Mouse (Mus musculus) c-Kit-negative CD71-positive TER-119-positive erythroid progenitor cells, embryonic 14.5 days (primary cell): ENCODE measurements around the gene Zfp367.

Experiments used
- DNase-seq: peaks from one replicate; pipeline ENCODE4 v3.0.0-alpha.2; 2013; ENCODE audit warnings: low read depth, low spot score

The Zfp367 gene

DNA sequence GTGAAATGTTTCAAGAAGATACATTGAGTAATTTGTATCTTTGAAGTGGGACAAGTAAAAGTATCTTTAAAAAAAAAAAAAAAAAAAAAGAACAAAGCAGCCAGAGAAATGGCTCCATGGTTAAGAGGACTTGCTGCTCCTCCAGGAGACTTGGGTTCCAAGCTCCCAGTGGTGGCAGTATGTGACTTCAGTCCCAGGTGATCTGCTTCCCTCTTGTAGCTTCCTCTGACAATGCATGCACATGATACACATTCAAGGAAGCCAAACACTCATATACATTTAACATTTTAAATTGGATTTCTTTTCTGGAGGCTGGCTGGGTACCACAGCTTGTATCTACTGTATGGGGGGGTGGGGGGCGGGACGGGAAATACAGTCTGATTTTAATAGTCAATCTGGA lies 1.6 kb upstream of the Zfp367 start:
- no peak for DNase-seq

DNA sequence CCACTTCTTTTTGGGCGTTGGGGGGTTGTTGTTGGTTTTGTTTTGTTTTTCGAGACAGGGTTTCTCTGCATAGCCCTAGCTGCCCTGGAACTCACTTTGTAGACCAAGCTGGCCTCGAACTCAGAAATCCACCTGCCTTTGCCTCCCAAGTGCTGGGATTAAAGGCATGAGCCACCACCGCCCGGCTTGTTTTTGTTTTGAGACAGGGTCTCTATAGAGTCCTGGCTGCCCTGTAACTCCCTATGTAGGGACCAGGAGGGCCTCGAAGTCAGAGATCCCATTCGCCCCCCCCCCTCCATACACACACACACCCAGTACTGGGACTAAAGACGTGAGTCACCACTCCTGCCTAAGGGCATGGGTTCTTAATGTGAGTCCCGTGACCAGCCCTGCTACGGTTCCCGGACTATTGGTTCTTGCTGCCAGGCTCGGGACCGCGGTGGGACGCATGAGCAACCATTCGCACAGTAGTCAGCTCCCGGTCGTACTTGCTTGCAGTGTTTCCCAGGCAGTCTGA lies 807 bp upstream of the Zfp367 start:
- DNase-seq = no peak

DNA sequence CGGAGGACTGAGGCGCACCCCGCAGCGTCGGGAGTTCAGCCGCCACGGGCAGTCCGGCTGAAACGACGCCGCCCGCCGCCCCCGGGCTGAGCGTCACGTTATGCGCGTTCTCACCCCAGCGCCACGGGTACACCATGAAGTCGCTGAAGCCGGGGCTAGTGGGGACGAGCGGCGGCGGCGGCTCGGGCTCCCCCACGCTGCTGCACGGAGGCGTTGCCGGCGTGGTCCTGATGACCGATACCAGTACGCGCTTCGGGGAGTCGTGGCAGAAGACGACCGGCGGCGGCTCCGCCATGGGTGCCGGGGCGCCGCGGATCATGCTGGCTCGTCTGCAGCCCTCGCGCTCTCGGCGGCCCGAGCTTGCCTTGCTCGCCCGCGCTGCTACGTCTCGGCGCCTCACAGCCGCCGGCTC lies 325 bp downstream of the Zfp367 start:
- no peak for DNase-seq

DNA sequence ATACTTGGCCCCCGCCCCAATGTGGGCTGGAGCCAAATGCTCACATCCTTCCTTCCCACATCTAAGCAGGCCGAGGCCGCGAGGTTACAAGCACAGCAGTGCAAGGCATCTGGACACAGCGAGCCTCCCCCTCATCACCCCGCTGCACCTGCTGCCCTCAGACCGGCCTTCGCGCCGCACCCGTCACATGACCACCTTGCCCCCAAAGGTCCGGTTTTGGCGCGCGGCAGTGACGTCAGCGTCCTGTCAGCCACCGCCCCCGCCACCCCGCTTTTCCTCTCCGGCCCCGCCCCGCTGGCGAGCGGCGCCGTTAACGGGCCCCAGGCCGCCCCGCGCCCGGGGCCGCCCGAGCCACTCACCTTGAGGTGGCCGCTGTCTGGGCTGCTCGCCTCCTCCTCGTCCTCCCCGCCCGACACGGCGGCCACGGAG lies 747 bp downstream of the Zfp367 start:
- peak; percentile 77 for DNase-seq

DNA sequence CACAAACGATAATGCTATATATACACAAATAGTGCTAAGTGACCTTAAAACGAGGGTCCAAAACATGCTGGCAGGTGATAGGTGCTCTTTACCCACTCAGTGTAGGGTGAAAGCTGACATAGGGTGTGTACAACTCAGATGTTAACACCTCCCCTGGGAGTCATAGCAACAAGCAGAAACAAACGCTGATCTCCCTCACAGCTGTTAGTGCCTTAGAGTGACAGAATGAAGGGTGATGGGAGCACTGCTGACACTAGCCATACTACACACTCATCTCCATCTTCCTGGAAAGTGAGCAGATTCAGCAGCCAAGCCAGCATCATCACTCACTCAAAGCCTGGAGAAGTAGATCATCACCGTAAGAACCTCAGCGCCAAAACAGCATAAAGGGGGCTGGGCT lies 2.9 kb downstream of the Zfp367 start:
- DNase-seq = no peak

DNA sequence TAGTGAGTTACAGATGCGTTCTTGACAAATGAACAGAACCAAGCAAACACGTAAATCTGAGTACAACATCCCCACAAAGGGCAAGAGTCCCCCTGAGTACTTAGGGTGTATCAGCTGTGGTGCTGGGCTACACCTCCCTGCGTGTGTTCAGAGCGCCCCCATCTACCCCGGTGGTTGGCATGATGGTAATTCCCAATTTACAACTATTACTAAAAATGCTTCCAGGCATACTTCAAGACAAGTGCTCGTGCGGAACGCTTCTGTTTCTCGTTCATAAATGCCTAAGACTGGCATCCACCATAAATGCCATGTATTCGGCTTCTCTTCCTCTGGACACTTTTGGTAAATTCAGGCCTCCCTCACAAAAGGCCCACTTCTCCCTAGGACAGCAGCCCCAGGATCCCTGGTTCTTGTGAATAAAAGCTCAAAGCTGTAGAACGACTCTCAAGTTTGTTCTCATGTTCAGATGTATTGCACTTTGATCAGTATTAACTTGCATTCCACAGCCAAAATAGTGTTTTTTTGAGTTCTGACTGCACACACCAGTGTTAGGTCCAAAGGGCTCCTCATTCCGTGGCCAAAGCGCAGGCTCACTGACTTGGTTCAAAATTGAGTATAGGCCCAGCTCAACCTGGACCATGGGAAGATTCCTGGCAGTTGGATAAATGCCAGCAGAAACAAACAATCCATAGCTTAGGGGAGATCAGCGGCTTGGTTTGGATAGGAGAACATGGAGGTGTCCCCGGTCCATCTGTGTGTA lies 23.2 kb downstream of the Zfp367 start:
- DNase-seq = no peak

DNA sequence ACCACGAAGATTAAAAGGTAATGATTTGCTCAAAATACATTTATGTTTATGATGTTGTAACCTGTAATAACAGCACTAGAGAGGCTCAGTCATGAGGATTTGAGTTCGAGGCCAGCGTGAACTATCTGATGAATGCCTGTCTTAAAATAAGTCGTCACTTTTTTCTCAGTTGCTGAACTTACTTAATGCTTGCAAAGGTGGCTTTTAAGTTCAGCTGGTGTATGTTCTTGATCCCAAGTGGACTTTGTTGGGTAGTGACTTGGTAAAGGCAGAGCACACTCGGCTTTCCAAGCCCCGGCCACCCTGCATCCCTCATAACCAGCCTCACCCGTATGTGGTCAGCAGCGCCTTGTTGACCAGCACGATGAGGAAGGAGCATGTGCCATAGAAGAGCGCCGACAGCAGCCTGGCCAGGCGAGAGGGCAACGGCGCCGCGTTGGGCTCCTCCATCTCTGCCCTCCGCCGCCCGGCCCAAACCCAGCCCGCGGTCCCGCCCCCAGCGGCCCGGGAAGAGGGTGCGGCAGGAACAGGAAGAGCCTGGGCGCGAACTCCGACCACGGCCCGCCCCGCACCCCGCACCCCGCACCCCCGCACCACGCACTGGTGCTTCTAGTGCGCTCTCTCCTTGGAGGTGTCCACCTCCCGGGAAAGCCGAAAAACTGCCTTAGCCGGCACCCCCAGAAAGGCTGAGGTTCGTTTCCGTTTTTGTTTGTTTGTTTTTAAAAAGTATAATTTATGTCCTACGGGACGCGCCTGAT lies 24.0 kb downstream of the Zfp367 start, which contains the start of gene Slc35d2:
Gene Slc35d2 (minus strand): TSS at position 511 of the 758 bp plus-strand sequence.
- no peak for DNase-seq

DNA sequence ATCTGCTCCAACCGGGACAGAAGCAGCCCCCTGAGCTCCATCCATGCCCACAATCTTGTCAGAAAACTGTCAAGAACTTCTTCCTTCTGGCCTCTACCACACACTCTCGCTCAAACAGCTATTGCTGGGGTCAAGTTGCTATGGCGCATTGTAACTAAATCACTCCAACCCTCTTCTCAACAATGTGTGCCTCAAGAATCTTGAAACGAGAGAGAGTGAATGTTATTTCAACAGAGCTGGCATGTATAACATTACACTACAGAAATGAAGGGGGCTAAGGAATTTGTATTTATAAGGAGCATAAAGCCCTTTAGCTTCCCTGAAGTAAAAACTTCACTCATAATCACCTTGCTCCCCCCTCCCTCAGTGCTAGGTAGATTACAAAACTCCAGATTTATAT lies 26.7 kb downstream of the Zfp367 start:
- no peak for DNase-seq

DNA sequence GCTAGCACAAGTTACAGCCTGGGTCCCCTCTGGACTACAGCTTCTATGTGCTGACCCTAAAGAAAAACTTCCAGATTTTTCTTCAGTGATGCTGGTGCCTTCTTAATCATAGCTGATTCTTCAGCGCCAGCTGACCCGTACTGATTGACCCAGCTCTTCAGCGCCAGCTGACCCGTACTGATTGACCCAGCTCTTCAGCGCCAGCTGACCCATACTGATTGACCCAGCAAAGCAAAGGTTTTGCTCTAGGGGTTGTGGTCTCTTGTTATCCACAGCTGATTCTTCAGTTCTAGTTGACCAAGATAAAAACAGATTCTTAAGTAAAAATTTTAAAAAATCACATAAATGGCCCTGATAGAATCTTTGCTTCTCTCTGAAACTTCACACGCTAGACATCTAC lies 28.1 kb downstream of the Zfp367 start:
- no peak for DNase-seq

DNA sequence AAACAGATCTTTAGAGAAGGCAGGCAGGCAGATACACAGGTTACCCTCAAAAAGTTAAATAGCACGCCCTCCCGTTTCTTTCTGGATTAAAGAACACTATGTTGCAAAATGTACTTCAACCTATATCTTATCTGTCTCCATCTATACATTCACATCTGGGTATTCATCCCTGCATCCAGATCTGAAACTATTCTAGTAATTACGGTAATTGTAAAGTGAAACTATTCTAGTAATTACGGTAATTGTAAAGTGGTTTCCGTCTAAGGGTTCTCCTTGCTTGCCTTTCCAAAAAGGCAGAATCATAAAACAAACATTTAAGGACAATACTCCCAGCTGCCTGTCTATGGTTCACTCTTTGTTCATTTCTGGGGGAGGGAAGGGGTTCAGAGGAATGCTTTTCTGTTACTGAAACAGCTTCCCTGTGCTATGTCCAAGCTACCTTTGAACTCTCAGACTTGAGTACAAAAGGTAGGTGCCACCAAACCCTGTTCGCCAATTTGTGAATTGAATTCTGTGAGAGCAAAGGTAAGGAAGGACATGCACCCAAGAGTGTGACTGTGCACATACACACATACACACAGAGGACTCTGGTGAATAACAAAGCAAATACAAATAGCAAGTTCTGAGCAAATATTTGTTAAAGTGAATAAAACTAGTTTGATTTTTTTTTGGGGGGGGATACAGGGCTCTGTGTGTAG lies 29.4 kb downstream of the Zfp367 start:
- no peak for DNase-seq

DNA sequence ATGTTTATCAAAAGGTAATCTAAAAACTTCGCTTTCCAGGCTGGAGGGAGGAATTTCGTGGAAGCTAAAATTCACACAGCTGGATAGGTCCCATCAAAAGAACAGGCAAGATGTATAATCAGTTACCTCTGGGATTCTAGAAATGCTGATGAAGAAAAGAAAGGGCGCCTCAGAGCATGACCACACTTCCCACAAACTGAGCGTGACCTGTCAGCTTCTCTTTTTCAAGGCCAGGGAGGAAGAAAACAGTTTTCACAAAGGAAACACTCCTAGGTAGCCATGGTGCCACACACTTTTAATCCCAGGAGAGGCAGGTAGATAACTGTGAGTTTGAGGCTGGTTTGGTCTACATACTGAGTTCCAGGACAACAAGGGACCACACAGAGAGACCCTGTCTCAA lies 32.2 kb downstream of the Zfp367 start:
- DNase-seq = no peak

DNA sequence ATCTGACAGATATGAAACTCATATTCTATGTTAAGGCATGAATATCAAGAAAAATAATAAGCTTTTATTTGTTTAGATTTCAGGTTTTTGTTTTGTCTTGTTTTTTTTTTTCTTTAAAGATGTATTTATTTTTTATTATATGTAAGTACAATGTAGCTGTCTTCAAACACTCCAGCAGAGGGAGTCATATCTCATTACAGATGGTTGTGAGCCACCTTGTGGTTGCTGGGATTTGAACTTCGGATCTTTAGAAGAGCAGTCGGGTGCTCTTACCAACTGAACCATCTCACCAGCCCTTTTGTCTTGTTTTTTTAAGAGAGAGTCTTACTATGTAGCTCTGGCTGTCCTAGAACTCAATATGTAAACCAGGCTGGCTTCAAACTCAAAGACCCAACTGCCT lies 35.6 kb downstream of the Zfp367 start:
- DNase-seq = no peak

DNA sequence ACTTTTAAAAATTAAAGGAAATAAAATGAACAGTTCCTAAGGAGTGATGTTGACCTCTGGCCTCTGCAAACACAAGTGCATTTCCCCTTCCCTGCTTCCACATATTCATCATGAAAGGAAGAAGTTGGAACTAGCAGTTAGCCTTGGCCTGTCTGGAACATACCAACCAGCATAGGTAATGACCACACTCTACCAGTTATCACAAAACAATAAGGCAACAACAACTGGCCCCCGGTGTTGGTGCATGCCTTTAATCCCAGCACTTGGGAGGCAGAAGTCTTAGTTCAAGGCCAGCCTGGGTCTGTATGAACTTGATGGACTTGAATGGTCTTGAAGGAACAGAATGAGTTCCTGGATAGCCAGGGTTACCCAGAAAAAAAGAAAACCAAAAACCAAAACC lies 42.6 kb downstream of the Zfp367 start:
- no peak for DNase-seq

DNA sequence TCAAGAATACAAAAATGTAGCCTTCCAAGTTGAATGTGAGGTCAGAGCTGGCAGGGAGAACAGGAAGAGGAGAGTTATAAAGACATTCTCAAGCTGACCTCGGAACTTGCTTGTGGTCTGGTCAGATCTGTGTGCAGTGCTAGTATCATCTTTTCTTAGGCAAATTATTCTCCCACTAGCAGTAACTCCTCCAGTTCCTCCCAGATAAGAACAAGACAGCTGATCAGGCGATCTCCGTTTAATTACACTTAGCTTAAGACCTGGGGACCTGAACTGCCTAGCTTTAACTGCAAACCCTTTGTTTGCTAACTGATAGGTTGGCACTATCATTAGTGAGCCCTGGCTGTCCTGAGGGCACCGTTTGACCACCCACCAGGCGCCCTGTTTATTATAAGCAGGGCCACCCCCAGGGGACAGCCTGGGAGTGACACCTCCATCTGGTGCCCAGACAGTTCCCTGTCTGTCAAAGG lies 44.6 kb downstream of the Zfp367 start:
- DNase-seq = no peak

DNA sequence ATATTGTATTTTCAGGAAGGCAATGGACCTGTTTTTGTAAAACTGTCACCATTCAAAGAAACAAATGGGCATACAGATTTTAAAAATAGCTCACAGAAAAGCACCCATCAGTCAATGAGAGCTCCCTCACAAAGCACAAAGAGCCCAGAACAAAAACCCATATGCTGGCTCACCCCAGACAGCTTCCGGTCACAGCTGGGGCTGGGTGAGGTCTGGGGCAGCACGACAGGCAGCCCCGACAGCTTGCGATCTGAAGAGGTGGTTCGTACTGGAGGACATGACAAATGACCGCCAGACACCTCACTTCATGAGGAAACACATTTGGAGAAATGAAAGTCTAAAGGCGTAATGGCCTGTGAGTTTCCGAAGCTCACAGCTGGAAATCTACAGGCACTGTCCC lies 45.5 kb downstream of the Zfp367 start:
- DNase-seq = no peak

DNA sequence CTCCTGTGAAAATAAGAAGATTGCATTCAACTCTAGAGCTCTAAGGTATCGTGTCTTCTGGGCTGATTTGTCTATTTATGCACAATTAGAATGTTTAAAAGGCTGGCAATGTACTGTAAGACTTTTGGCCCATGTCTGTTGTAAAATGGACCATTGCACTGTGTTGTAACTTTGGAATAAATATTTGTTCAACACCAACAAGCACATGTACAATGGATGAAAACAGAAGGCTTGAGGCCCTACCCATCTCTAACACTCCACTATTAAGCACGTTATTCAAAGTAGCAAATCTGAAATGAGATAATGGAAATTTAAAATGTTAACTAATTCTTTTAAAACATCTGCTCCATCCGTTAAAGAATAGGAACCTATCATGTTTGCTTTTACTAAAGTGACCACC lies 45.9 kb downstream of the Zfp367 start:
- DNase-seq = no peak

DNA sequence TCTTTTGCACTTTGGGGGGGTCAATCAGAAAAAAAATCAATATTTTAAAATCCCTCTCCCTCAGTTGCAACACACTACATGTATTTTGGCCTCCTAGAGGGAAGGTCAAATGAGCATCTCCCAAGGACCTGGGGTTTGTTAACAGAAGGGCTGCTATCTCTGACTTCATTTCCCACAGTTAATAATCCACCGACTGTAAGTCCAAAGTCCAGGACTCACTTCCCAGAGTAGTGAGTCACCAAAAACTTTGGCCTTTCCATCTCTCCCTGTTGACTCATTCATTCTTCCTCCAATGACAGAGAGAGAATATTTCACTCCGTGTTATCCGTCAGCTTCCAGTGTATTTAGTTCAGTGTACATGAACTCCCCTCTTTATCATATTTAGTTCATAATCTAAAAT lies 47.3 kb downstream of the Zfp367 start:
- no peak for DNase-seq

DNA sequence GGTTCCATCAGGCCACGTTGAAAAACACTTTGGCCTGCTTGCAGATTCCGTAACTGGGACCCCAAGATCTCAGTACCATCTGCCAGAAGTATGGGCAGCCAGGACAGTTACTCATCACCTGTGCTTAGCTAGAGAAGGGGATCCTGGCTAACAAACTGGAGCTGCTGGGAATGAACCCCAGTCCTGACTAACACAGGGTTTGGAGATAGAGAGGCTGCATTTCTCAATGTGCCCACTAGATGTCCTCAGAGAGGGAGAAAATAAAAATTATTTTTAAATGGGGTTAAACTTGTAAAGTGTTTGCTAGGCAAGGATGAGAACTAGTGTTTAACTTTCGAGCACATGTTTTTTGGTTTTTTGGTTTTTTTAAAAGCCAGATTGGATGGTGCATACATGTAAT lies 52.8 kb downstream of the Zfp367 start:
- DNase-seq = no peak

DNA sequence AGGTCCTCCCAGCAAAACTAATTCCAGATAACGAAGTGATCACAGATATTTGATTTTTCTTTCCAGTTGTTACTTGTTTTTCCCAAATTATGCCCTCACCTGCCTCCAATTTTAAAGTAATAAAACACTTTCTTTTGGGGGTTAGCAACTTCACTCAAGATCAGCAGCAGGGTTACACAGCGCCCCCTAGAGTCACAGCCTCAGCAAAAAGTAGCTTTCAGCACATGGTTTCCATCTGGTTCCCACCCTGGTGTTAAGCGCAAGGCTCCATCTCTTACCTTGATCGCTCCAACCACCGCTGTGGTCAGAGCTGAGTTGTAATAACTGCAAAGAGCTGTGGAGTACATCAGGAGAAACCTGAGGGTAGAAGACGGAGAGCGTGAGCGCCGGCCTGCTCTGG lies 54.0 kb downstream of the Zfp367 start:
- DNase-seq = no peak

DNA sequence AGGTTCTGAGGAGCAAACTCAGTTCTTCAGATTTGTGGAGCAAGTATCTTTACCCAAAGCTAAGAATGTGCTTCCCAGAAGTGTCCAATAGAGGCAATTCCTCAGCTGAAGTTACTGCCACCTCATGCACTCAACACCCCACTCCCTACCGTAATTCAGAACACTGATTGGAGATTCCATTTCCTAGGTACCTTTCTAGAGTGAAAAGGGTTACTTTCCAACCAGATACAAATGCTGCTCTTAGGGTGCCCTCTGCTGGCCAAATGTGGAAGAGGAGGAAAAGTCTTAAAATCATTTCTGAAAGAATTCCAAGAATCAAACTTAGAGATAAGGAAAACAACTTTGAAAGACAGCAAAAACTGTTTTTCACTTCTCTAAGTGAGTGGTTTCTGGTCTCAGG lies 59.7 kb downstream of the Zfp367 start:
- peak; percentile 40 for DNase-seq

DNA sequence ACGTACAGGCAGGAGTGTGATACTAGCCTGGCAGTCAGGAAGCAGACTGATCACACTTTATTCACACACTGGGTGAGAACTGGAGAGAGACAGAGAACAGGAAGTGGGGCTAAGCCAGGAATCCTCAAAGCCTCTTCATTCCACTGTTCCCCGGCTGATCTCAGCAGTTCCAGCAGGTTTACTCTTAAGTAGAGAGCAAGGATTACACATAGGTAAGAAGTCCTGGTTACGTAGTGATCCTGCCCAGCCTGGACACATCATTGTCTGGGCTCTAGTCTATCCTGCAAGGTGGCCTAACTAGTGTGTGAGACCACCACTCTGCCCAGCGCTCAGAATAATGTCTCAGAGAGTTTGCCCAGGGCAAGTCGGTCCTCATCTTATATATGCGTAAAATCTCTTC lies 60.2 kb downstream of the Zfp367 start:
- DNase-seq = no peak

DNA sequence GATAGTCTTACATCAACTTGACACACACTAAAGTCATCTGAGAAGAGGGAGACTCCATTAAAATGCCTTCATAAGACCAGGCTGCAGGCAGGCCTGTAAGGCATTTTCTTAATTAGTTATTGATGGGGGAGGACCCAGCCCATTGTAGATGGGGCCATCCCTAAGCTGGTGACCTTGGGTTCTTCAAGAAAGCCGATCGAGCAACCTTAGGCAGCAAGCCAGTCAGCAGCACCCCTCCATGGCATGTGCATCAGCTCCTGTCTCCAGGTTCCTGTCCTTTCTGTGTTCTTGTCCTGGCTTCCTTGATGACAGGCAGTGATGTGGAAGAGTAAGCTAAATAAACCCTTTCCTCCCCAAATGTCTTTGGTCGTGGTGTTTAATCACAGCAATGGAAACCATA lies 60.9 kb downstream of the Zfp367 start:
- DNase-seq = no peak
